Mouse (Mus musculus): Measurements from ENCODE around the gene Kif2c.

DNA sequence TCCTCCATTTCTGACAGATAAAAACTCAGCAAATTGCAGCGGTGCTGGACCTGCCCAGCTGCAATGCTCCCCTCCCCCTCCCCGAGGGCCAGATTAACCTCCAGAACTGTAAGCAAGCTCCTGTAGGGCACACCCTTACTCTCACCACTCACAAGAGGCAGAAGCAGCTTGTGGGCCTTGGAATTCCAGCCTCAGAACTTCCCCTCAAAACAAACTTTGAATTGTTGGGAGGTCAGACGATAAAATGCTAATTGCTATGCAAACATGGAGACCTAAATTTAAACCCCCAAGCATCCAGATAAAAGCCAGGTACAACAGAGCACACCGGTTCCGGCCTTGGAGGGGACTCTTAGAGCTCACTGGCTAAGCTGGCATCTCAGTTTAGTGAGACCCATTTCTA, 29.7 kb downstream of the Kif2c start:
- no peak for TF ChIP-seq CTCF (IDR thresholded peaks at IDR 0.05; ENCODE audit: borderline replicate concordance, control insufficient read depth, extremely low read depth, insufficient read depth, low read length, poor library complexity)
- no peak for TF ChIP-seq POLR2A (IDR thresholded peaks at IDR 0.05; ENCODE audit: control insufficient read depth, extremely low read depth, insufficient read depth, low read length, poor library complexity)
